In the genomic region with DNA sequence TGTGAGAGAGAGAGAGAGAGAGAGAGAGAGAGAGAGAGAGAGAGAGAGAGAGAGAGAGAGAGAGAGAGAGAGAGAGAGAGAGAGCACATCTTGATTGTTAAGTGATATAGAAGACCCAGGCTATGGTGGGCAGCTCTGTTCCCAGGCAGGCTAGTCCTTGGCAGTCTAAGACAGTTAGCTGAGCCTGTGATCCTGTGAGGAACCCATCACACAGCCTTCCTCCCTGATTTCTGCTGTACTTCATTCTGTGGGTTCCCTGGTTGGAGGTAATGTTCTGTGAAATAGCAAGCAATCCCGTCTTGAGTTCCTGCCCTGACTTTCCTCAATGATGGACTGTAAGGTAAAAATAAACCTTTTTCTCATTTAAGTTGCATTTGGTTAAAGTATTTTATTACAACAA, we compare ENCODE assay signal across 17 mouse cellular contexts.
"Had no signal": no experiment of that assay in that cellular context is flagged by ENCODE, and none has a peak within 500 bp of the region (broad histone marks: within the 10 kb centered on the region; RNA-seq: fewer than 3 reads in every experiment).

No protein-coding gene starts in this region.

- H3K4me2 ChIP-seq: lung, embryonic 15.5 days; midbrain, embryonic 12.5 days; neural tube, embryonic 12.5 days; stomach, embryonic 15.5 days had no signal

- DNase-seq: liver, postnatal 0 days; lung, adult 2 months; lung, postnatal 14 days; lung, postnatal 36 days; right cerebral cortex, postnatal 14 days; thymus, adult 2 months; thymus, postnatal 25 days; thymus, postnatal 4 days had no signal

- H3K9me3 ChIP-seq: lung, embryonic 15.5 days; midbrain, embryonic 12.5 days; neural tube, embryonic 12.5 days; stomach, embryonic 15.5 days had no signal

- H3K9ac ChIP-seq: liver, postnatal 0 days; lung, embryonic 15.5 days; midbrain, embryonic 12.5 days; neural tube, embryonic 12.5 days; stomach, embryonic 15.5 days had no signal

- H3K4me3 ChIP-seq: lung, embryonic 15.5 days; megakaryocyte, embryonic 14.5 days; midbrain, embryonic 12.5 days; neural tube, embryonic 12.5 days; stomach, embryonic 15.5 days had no signal

- H3K27ac ChIP-seq: lung, embryonic 15.5 days; macrophage; midbrain, embryonic 12.5 days; neural tube, embryonic 12.5 days; stomach, embryonic 15.5 days; stomach, postnatal 0 days had no signal

- H3K36me3 ChIP-seq: lung, embryonic 15.5 days; midbrain, embryonic 12.5 days; neural tube, embryonic 12.5 days; stomach, embryonic 15.5 days had no signal

- H3K27me3 ChIP-seq: lung, embryonic 15.5 days; megakaryocyte, embryonic 14.5 days; midbrain, embryonic 12.5 days; neural tube, embryonic 12.5 days; stomach, embryonic 15.5 days had no signal

- H3K4me1 ChIP-seq: lung, embryonic 15.5 days; megakaryocyte, embryonic 14.5 days; neural tube, embryonic 12.5 days; stomach, embryonic 15.5 days had no signal

- ATAC-seq: liver, postnatal 0 days; lung, postnatal 0 days; midbrain, embryonic 16.5 days had no signal
